Mouse (Mus musculus) kidney, adult 2 months (tissue): Measurements from ENCODE around the gene Snx32. TPM values are rescaled to one million over a fixed set of nuclear protein-coding genes. Genes with fewer than 3 reads are reported as not detected.

Experiments used
- DNase-seq: peaks from one replicate; pipeline ENCODE4 v3.0.0; 2021
- H3K27ac ChIP-seq: fragments of 200-500 bp; 2 replicates; pipeline ENCODE4 v1.5.1; 2012; ENCODE audit warnings: low read depth, low read length, control low read depth, inconsistent platforms; ENCODE audit not compliant: insufficient read depth
- H3K27me3 ChIP-seq: fragments of 200-500 bp; replicated peaks from 2 replicates; pipeline ENCODE4 v1.6.1; 2012; ENCODE audit warnings: mild to moderate bottlenecking, moderate library complexity, low read length, inconsistent platforms; ENCODE audit not compliant: control insufficient read depth, insufficient read depth
- H3K36me3 ChIP-seq: fragments of 200-500 bp; 2 replicates; pipeline ENCODE4 v1.6.1; 2012; ENCODE audit warnings: mild to moderate bottlenecking, moderate library complexity, low read length, inconsistent platforms; ENCODE audit not compliant: control insufficient read depth, insufficient read depth
- H3K4me1 ChIP-seq: fragments of 200-500 bp; 2 replicates; pipeline ENCODE4 v1.6.1; 2011; ENCODE audit warnings: low read length; ENCODE audit not compliant: control insufficient read depth, insufficient read depth
- H3K4me3 ChIP-seq: fragments of 200-500 bp; 2 replicates; pipeline ENCODE4 v1.5.1; 2011; ENCODE audit warnings: mild to moderate bottlenecking, low read depth, low read length, control low read depth; ENCODE audit not compliant: insufficient read depth
- CTCF ChIP-seq: fragments of 200-500 bp; conservative IDR thresholded peaks from 2 replicates; pipeline ENCODE4 v1.5.1; 2011; ENCODE audit warnings: low read depth, mild to moderate bottlenecking, control low read depth, low read length, moderate library complexity, mixed read lengths; ENCODE audit not compliant: insufficient read depth, insufficient read length
- POLR2A ChIP-seq: fragments of 200-500 bp; IDR thresholded peaks from one replicate; pipeline ENCODE4 v1.6.1; 2011; ENCODE audit warnings: low read depth, low read length, control low read depth
- WGBS: fragments of 180-500 bp; shearing (Covaris S2); methylation state at CpG from one replicate; pipeline ENCODE4 v1.1.7; 2018; 5-methylcytosine and 5-hydroxymethylcytosine counted together
- polyA plus RNA-seq: library from polyadenylated mRNA; depleted of rRNA; stranded (reverse); fragments of >200 nt; gene quantifications from 2 replicates; pipeline ENCODE4 v1.2.3, GENCODE M21; 2012

Gene Snx32
- polyA plus RNA-seq, 1 experiment = 14.7 TPM

- WGBS = 73% methylated on average over 3 of the region's 3 CpGs
- DNase-seq = no peak
- Histone ChIP-seq H3K27ac (no peak overlapping the region), H3K36me3 (no peaks in the 10 kb centered on the region), H3K4me3 (no peak overlapping the region), H3K27me3 (no peaks in the 10 kb centered on the region), H3K4me1 (no peaks in the 10 kb centered on the region)
- TF ChIP-seq POLR2A (no peak), CTCF (no peak)
Measured at GRCm38 (mm10) chr19:5472857-5473256, 37.5 kb downstream of the Snx32 start.

DNA sequence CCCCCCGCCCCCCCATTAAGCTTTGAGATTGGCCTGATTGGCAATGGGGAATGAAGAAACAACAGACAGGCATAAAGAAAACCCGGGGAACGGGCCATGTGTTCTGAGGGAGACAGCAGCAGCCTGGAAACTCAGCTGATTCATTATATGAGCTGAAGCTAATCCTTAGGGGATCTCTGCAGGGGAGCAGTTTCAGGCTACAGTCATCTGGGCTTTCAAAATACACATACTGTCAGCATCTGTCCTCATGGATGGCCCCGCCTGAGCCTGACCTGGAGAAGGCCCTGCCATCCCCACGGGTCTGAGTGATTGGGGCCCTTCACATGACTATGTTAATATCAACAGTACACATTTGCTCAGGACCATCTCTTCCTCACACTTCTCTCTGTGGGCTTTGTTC lies 38.5 kb downstream of the Snx32 start:
- H3K4me3 ChIP-seq = no peak overlapping the region
- no peaks in the 10 kb centered on the region for H3K4me1 ChIP-seq
- WGBS = 49% methylated on average over 5 of the region's 5 CpGs
- no peak overlapping the region for H3K27ac ChIP-seq
- TF ChIP-seq CTCF = no peak
- no peak for TF ChIP-seq POLR2A
- DNase-seq = no peak
- H3K36me3 ChIP-seq = no peaks in the 10 kb centered on the region
- no peaks in the 10 kb centered on the region for H3K27me3 ChIP-seq

- Histone ChIP-seq H3K36me3 (no peaks in the 10 kb centered on the region; the same call in 1 of the 2 replicates), H3K4me1 (no peaks in the 10 kb centered on the region), H3K27me3 (no peaks in the 10 kb centered on the region), H3K4me3 (no peak within 1 kb of the TSS), H3K27ac (no peak within 1 kb of the TSS)
- WGBS = 48% methylated on average over 5 of the region's 5 CpGs
- TF ChIP-seq CTCF = no peak
- no peak for TF ChIP-seq POLR2A
- DNase-seq = no peak
Measured at GRCm38 (mm10) chr19:5468374-5468773, 42.0 kb downstream of the Snx32 start, which contains the start of gene Ctsw. Gene Ctsw, minus strand, starts transcription at chr19:5468507.

- no peak for DNase-seq
- Histone ChIP-seq H3K4me3 (no peak overlapping the region), H3K36me3 (no peaks in the 10 kb centered on the region; the same call in 1 of the 2 replicates), H3K4me1 (no peaks in the 10 kb centered on the region), H3K27me3 (no peaks in the 10 kb centered on the region), H3K27ac (no peak overlapping the region)
- TF ChIP-seq CTCF (no peak), POLR2A (no peak)
- 85% methylated on average over 6 of the region's 6 CpGs for WGBS
Measured at GRCm38 (mm10) chr19:5466916-5467500, 43.3 kb downstream of the Snx32 start.

- TF ChIP-seq CTCF = no peak
- TF ChIP-seq POLR2A = no peak
- Histone ChIP-seq H3K4me1 (0 out of 2 replicates have a peak, but pooled peaks cover 2% of the 10 kb centered on the region), H3K27ac (no peak overlapping the region), H3K27me3 (no peaks in the 10 kb centered on the region), H3K4me3 (no peak overlapping the region), H3K36me3 (no peaks in the 10 kb centered on the region; the same call in 1 of the 2 replicates)
- DNase-seq = no peak
- 92% methylated on average over 8 of the region's 8 CpGs for WGBS
Measured at GRCm38 (mm10) chr19:5465037-5465436, 45.3 kb downstream of the Snx32 start.

- WGBS = 27% methylated on average over 15 of the region's 15 CpGs
- no peak overlapping the region for H3K27ac ChIP-seq
- no peaks in the 10 kb centered on the region for H3K27me3 ChIP-seq
- no peak for TF ChIP-seq POLR2A
- TF ChIP-seq CTCF = peak; percentile 76
- H3K4me1 ChIP-seq = 0 out of 2 replicates have a peak, but pooled peaks cover 2% of the 10 kb centered on the region
- H3K36me3 ChIP-seq = no peaks in the 10 kb centered on the region; the same call in 1 of the 2 replicates
- peak overlapping the region; percentile 10; the same call in 1 of the 2 replicates for H3K4me3 ChIP-seq
- DNase-seq = peak; percentile 76
Measured at GRCm38 (mm10) chr19:5463791-5464562, 46.4 kb downstream of the Snx32 start.

GRCm38 (mm10) chr19:5463212-5463611 lies 47.1 kb downstream of the Snx32 start:
- DNase-seq = no peak
- H3K27me3 ChIP-seq = no peaks in the 10 kb centered on the region
- no peaks in the 10 kb centered on the region; the same call in 1 of the 2 replicates for H3K36me3 ChIP-seq
- H3K4me1 ChIP-seq = 0 out of 2 replicates have a peak, but pooled peaks cover 2% of the 10 kb centered on the region
- H3K27ac ChIP-seq = no peak overlapping the region
- TF ChIP-seq POLR2A = no peak
- H3K4me3 ChIP-seq = no peak overlapping the region
- WGBS = 86% methylated on average over 9 of the region's 9 CpGs
